Mouse (Mus musculus) heart, postnatal 36 days (tissue): ENCODE results near the gene Fbxo41. TPM values are rescaled to one million over a fixed set of nuclear protein-coding genes. Genes with fewer than 3 reads are reported as not detected.
A peak's percentile ranks its signal among the peaks of the same experiment; 100 is the strongest.

Experiments used
- DNase-seq, 2 experiments: peaks; one replicate each; pipeline ENCODE4 v3.0.0; 2021 to 2022
- intact Hi-C: fragments of 180-260 bp; cut with DNase I; formaldehyde crosslinking; loops from one replicate; pipeline ENCODE4 v1.15.1; 2025
- total RNA-seq, 2 experiments: library from RNA; stranded (reverse); gene quantifications; 2 replicates each; pipeline ENCODE4 v1.2.3; 2021

Fbxo41 gene
- total RNA-seq: not detected

DNA sequence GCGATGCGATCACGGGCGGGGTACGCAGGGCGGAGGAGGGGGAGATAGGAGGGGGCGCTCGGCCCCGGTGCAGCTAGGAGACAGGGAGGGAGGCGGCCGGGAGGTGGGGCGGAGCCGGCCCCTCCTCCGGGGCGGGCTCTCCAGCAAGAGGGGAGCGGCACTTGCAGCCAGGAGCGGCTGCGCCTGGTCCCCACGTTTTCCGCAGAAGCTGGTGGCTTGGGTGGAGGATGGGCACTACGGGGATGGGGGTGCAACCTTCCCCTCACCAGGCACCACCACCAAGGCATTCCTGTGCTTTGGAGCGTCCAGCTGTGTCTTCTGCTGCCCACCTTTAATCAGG, at the start of gene Fbxo41:
Gene Fbxo41, minus strand, starts transcription at position 84 of the 340 bp plus-strand sequence.
- intact Hi-C loops: no loop called here
- DNase-seq: no peak

DNA sequence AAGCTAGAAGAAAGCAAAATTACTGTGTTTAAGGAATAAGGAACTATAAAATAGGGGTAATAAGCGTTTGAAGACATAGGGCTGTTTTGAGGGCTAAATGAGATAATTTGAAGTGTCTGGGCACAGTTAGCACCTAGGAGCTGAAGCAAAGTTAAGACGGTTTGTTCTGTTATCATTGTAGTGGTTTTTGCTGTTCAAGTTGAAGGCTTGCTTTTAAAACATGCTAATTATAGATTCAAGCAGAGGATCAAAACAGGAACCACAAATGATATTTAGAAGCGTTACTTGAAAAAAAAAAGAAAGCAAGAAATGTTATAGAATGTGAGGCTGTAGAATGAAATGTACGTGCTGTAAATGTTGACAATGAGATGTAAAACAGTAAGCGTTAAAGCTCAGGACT, 44.8 kb upstream of the Fbxo41 start:
- intact Hi-C loops: no loop called here
- DNase-seq: no peak

DNA sequence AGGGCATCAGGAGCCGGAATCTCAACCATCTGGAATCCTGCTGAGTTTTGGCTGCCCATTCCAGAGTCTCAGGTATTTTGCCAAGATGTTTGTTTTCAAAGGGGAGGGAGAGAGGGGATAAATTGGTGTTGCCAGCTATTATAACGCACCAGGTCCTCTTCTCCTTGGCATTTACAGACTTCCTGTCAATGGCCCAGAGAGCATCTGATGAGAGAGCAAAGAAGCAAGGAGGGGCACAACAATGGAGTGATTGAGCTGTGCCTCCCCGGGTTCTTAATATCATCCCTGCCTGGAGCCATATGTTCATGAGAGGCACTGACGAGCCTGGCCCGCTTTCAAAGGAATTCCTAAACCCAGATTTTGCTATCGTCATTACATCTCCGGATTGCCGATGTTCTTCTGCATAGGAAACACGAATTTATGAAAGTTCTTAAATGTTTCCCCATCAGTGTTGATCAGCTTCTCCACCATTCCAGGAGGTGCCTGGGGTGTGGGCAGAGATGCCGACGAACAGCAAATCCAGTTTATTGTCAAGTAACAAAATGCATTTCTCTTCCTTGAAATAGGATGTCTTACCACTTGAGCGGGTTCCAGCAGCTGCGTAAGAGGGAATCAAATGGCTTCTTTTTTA, 41.6 kb upstream of the Fbxo41 start:
- intact Hi-C loops: no loop called here
- DNase-seq: no peak

DNA sequence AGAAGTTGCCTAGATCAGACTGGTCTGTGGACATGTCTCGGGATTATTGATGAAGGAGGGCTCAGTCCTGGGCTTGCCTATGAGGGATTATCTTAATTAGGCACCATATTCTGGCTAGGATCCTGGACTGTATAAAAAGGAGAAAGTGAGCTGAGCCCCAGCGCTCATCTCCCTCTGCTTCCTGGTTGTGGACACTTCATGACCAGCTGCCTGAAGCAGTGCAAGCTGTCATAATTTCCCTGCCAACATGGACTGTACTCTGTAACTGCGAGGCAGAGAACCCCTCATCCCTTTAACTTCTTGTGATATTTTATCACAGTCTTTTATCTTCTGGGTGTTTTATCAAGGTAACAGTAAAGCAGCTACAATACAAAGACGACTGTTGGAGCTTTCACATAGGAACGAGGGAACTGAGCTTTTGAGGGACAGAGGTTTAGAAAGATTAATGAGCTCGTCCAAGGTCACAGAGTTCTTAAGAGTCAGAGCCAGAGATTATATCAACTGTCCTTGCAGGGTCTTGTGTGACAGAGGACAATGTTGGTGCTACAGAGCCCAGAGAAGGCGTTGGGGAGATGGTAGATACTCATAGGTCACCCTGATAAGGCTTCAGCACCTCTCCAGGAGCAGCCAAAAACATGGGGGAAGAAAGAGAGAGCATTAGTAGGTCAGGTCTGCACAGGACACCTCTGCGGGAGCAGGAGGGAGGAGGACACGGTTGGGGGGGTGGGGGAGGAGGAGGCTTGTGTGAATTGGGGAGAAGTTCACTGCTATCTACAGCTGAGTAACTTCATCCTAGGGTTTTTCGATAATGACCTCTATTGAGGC, 40.8 kb upstream of the Fbxo41 start:
- no peak for DNase-seq
- intact Hi-C loops: no loop called here

GRCm38 (mm10) chr6:85522825-85523224, 20.0 kb upstream of the Fbxo41 start:
- intact Hi-C loops: no loop called here

DNA sequence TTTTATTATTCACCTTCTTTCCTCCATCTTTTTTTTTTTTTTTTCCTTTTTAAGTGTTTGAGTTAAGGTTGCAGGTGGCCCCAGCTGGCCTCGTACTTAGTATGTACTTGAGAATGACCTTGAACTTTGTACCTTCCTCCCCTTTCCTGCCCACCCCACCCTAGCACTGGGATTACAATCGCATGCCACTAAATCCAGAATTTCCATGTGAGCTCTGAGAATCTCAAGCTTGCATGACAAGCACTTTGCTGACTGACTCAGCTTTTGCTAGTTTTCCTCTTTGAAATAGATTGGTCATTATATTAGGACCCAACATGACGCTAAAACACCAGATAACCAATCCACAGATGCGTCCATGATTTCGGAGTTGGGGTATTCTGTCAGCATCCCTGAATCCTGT, 19.2 kb upstream of the Fbxo41 start:
- DNase-seq: no peak

More at GRCm38 (mm10) chr6:85522825-85523224, 20.0 kb upstream of the Fbxo41 start:
- no peak for DNase-seq

DNA sequence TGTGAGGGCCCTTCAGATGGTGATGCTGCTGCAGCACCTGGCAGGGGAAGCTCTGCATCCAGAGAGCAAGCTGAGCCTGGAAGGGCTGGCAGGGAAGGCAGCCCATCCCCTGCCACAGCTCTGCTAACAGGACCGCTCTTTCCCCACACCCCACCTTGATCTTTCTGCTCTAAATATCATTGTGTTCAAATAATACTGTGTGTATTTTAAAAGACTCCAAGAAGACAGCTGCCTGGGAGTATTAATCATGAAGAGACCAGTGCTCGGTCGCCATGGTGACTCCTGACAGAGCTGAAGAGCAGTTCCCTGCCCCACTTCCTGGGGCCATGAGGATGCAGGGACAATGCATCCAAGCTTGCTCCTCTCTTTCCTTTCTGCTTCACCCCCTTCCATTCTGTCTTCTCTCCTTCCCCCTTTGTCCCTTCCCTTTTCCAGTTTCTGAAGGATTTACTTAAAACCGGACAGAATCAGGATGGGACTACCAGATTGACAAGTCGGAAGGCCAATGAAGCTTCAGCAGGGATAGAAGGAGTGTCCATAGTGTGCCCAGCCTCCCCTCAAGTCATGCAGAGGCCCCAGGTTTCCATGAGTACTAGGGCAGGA, 15.4 kb upstream of the Fbxo41 start:
- intact Hi-C loops: no loop called here
- DNase-seq: no peak

More for the DNA sequence above, 19.2 kb upstream of the Fbxo41 start:
- intact Hi-C loops: no loop called here

DNA sequence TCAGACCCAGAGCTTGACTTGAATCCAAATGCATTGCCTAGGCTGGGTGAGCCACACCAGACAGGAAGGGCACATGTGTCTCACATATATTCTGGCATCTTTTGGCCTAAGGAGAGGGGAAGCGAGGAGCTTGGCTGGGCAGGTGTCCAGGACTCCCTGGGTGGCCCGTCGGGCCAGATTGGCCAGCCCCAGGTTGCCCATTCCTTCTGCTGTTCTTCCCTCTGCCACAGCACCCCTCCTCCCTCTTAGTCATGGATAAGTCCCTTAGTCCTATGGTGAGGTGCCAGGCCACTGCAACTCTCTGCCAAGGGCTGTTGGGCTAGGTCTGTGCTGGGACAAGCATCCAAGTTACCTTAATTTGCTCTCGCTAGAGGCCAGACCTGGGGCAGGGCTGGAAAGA, 13.1 kb upstream of the Fbxo41 start:
- DNase-seq: no peak
- intact Hi-C loops: no loop called here

DNA sequence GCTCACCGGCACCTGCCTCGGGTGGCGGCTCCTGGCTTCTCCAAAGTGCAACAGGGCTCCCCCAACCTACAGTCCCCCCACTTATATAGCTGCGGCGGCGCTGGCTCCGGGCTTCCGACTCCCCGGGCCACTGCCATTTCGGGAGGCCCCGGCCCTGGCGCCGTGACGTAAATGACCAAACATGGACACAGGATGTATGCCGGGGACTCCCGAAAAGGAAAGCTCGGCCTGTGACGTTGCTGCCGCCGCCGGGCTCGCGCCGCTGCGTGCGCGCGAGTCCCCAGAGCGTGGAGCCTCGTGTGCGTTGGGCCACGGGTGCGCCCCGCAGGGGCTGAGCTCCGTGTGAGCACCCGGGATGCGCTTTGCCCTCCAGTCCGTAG, 10.7 kb upstream of the Fbxo41 start, which contains the start of gene Egr4:
Gene Egr4, minus strand, starts transcription at position 59 of the 380 bp plus-strand sequence.
- DNase-seq: no peak
- intact Hi-C loops: no loop called here

DNA sequence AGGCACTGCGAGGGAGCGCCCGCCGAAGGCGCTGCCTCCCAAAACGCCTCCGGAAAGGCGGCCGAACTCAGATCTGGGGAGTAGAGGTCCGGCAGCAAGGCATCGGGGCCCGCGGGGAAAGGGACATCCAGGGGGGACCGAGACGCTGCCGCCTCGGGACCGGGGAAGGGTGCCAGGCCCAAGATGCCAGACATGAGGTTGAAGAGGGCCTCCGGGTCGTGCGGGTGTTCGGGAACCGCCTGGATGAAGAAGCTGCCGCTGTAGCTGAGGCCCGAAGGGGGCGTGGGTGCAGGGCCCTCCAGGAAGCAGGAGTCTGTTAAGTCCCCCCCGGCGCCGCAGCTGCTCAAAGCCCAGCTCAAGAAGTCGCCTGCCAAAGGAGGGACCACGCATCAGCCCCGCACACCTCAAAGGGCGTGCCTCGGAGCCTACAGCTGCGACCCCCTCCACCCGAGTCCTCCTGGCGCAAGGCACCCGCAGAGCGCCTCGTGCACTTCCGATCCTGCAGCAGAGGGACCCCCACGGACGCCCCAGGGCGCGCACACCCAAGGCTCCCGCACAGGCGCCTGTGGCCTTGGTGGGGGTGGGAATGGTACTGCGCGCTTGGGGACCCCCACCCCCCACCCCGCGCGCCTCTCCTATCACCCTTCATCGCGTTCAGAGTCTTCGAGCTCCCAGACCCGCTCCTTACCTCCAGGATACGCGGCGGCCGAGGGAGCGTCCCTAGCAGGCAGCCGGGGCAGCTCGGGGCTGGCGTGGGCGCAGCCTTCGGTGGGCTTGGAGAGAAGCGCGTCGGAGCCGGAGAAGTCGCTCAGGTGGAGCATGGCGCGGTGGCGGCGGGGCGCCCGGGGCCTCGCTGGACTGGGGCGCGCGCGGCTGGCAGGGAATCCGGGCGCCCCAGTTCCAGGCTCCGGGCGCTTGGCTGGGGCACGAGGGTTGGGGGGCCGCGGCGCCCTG, 10.1 kb upstream of the Fbxo41 start:
- intact Hi-C loops: no loop called here
- DNase-seq: no peak

GRCm38 (mm10) chr6:85512056-85512440, 9.3 kb upstream of the Fbxo41 start:
- DNase-seq: no peak

GRCm38 (mm10) chr6:85511286-85512055, 8.7 kb upstream of the Fbxo41 start:
- DNase-seq: peak; percentile 41 to 44
- intact Hi-C loops: no loop called here

More at GRCm38 (mm10) chr6:85512056-85512440, 9.3 kb upstream of the Fbxo41 start:
- intact Hi-C loops: no loop called here

DNA sequence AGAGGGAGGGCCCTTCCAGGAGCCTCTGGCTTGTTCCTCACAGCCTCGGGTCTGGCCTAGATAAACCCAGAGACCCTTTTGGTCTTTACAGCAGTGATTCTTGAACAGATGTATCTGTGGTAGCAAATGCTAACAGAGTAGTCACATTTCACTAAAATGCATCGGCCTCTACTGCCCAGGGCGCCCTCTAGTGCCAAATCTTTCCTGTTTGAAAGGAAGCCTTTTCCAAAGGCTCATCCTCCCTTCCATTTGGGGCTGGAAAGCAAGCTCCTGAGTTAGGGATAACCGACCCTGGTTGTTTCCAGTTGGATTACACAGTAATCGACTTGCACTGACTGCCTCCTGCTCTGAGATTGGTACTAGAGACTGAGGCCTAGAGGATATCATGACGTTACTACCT, 7.7 kb upstream of the Fbxo41 start:
- no peak for DNase-seq

DNA sequence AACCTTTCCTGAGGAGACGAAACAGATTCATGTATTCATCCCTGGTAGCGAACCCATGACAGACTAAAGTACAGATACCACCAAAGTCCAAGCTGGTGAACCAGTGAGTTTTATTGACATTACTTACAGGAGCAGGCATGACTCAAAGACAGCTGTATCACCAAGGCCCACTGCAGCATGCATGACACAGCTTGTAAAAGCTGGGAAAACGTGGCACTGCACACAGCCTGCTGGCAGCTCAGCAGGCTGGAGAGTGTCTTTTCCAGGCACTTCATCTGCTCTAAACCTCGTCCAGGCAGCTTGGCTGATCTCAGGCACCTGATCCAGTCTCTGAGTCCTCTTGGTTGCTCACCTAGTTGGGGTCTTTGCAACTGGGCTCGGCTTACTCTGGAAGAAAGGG, 5.8 kb upstream of the Fbxo41 start:
- DNase-seq: no peak
- intact Hi-C loops: no loop called here

More for the DNA sequence above, 7.7 kb upstream of the Fbxo41 start:
- intact Hi-C loops: no loop called here

- no peak for DNase-seq
- intact Hi-C loops: no loop called here
These were observed 2.1 kb upstream of the Fbxo41 start for GRCm38 (mm10) chr6:85504908-85505307.

GRCm38 (mm10) chr6:85502103-85502910, 487 bp downstream of the Fbxo41 start:
- intact Hi-C loops: no loop called here

DNA sequence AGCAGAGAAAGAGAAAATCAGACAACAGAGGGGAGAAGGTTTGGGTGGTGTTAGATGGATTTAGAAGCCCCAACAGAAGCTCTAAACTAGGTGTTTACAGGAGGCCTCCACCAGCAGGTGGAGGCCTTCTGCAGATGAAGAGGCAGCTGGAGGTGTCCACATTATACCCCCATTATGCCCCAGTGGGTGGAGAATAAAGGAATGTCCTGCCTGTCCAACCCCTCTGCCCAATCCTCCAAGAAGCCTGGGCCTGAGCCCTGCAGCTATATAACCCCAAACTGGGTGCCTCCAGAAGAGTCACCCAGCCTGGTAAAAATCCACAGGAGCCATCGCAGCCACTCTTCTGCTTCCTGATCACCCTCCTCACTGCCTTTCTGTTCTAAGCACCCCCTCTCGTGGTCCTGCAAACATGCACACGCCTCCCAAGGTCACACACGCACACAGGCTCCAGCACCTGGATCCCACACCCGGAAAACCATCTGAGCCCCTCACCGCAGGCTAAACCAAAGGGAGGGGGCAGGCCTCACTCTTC, 1.2 kb downstream of the Fbxo41 start:
- DNase-seq: no peak
- intact Hi-C loops: no loop called here

More at GRCm38 (mm10) chr6:85502103-85502910, 487 bp downstream of the Fbxo41 start:
- no peak for DNase-seq

GRCm38 (mm10) chr6:85500416-85500815, 2.4 kb downstream of the Fbxo41 start:
- intact Hi-C loops: no loop called here
- DNase-seq: no peak

- intact Hi-C loops: no loop called here
- no peak for DNase-seq
These were observed 4.6 kb downstream of the Fbxo41 start for GRCm38 (mm10) chr6:85498147-85498546.
